Mouse (Mus musculus): ENCODE data around the gene Fbxo11. TPM values are rescaled to one million over a fixed set of nuclear protein-coding genes. Genes with fewer than 3 reads are reported as not detected.

The Fbxo11 gene
- polyA plus RNA-seq, 1 experiment from 2014 or later, result 10.0 TPM

Other genes starting within 250 kb of the Fbxo11 start
- not detected in 2 replicates for gene Rpl36-ps4, start 144.3 kb downstream of the Fbxo11 start, polyA plus RNA-seq (2015; fragmentation: Nextera tagmentation; extraction: Ambion mirVana)
- 26.6 and 29.2 TPM in 2 replicates for gene Msh6, start 90.2 kb downstream of the Fbxo11 start, polyA plus RNA-seq (2015; fragmentation: Nextera tagmentation; extraction: Ambion mirVana)

Measured in heart, embryonic 16.5 days (tissue).